Mouse (Mus musculus) liver, embryonic 14.5 days (tissue): ENCODE data around the gene Prrg2.

Experiments used
- CTCF ChIP-seq: IDR thresholded peaks from 2 replicates; pipeline ENCODE4 v1.5.1; 2016; ENCODE audit warnings: antibody characterized with exemption, low read depth, control low read depth
- EP300 ChIP-seq: IDR thresholded peaks from 2 replicates; pipeline ENCODE4 v1.6.1; 2016; ENCODE audit warnings: antibody characterized with exemption, low read depth

- TF ChIP-seq CTCF = peak; percentile 58
- TF ChIP-seq EP300 = no peak
These were observed 36.2 kb upstream of the Prrg2 start for GRCm38 (mm10) chr7:45098541-45099240.
